Mouse (Mus musculus): ENCODE measurements around the gene Trim9.
A peak's percentile ranks its signal among the peaks of the same experiment; 100 is the strongest.

Gene Trim9

DNA sequence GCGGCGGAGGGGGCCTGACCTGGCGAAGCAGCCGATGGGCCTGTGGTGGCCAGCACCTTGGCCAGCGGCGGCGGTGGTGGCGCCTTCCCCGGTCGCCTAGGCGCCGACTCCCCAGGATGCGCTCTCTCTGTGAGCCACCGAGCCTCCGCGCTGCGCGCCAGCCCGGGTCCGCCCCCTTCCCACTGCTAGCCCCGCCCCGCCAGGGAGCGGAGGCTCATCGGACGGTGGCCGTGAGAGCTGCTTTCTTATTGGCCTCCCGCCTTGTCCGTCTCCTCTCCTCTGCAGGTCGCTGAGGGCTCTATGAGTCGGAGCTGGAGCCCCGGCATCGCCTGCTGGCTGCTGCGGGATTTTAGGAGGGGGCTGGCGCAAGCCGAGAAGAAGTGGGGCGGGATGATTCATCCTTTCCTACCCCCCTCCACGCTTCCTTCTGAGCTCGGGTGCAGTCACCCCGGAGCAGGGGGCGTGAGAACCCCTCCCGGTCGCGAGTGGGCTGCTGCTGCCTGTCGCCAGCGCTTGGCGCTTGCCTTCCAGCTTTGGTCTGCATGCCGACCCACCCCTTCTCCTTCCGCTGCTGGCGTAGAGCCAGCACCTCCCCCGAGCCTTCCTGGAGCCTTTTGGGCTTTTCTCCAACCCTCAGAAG is at the start of gene Trim9:
Trim9 (minus strand) TSS at position 413 of the 640 bp plus-strand sequence.
- peak; percentile 99 for DNase-seq (ENCODE audit: low read depth, low spot score)

DNA sequence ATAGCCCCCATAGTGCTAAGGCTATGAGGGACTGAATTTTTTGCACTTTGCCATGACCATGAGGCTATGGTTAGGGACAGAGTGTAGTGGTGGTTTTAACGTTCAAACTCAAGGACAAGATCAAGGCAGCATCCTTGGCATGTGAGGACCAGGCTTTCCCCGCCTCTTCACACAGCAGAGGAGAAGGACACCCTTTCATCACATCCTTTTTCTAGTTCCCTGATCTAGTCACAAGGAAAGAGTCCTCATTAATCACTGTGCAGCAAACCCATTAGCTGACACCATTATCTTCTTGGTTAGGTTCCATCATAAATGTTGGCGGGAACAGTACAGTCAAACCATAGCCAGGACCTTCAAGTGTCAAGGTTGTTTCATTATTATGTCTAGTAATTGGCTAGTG is 47.6 kb upstream of the Trim9 start:
- no peak for DNase-seq (ENCODE audit: low read depth, low spot score)

- no peak for DNase-seq (ENCODE audit: low read depth, low spot score)
Observed at GRCm38 (mm10) chr12:70391236-70391635, 43.8 kb upstream of the Trim9 start.

DNA sequence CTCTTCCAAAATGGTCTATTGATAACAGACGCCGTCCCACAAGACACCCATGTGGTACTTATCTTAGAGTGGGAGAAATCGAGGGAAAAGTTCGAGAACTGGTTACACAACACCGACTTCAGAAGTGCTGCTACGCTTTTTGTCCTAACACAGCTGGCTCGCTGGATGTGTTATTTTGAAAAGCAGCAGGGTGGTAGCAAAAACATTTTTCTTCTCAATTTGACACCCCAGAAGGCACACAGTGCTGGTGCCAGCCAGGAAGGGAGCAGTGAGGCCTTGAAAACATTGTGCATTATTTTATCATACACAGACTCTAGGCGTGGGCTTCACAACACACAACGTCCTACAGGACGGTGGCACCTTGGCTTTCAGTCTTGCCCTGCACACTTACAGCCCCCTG is 27.6 kb upstream of the Trim9 start:
- DNase-seq (ENCODE audit: low read depth, low spot score): no peak

DNA sequence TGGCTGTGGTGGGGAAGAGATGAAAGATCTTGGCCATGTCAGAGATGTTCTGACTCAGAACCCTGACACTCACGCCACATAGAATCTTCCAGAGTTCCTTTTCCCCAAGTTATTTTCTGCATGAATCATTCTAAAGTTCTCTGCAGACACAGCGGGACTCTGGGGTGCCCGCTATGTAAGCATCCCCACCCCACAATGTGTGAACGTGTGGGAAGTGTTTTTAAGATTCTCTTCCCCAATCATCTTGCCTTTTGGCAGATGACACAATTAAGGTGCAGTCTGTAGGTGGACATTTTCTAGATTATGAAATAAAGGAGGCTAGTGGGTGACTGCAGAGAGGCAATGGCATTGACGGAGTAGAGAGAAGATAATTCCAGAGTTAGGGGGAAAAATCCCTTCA is 25.5 kb upstream of the Trim9 start:
- DNase-seq (ENCODE audit: low read depth, low spot score): no peak

- no peak for DNase-seq (ENCODE audit: low read depth, low spot score)
Observed at GRCm38 (mm10) chr12:70369348-70369747, 21.9 kb upstream of the Trim9 start.

DNA sequence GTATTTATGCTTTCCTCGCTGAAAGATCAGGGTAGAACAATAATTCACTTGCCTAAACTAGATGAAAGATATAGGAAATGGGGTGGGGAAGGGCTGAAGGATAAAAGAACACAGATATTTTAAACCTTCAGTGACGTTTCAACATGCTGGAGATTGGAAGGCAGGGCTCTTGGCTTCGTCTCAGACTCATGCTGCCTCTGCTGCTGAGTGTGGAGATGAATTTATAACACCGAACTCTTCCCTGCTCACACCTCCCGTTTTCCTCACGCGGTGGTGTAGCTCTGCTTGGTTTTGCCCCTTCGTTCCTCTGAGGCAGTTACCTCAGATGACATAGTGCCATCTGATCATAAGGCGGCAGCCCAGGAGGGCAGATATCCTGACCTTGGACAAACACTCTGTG is 21.4 kb upstream of the Trim9 start:
- no peak for DNase-seq (ENCODE audit: low read depth, low spot score)

DNA sequence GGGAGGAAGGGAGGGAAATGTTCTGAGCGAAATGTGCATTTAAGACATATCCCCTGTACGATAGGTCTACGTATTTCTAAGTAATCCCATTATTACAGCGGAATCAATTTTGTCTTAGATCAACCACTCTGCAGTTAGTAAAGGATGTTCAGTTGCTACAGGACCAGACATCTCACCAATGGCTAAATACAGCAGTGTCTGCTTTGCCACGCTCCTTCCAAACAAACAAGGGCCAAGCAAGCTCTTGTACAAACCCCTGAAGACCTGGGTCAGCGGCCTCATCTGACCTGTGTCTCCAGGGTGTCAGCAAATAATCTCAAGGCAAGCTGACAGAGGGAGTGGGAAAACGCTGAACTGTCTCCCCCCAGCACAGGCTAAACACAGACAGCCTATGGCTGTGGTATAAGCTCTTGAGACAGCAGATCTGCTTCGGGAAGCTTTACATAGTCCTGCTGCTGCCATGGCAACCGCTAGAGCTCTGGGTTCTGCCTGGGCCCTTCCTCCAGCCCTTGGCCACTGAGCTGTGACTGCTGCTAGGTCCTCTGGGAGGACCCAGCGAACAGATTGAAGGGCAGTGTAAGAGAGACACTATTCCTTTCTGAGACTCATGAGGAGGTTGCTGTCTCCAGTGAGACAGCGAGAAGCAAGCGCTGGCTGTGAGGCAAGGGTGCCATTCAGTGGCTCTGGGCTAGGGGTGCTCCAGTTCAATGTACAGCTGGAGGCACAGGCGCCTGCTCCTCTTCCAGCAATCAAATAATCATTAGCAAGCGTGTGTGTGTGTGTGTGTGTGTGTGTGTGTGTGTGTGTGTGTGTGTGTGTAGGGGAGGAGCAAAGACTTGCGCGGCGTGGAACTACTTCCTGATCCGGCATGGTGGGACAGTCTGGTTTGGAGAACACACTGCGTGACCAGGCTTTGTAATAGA is 20.2 kb upstream of the Trim9 start:
- peak; percentile 86 for DNase-seq (ENCODE audit: low read depth, low spot score)

GRCm38 (mm10) chr12:70363016-70363415 is 15.6 kb upstream of the Trim9 start:
- no peak for DNase-seq (ENCODE audit: low read depth, low spot score)

GRCm38 (mm10) chr12:70360276-70360675 is 12.9 kb upstream of the Trim9 start:
- peak; percentile 26 for DNase-seq (ENCODE audit: low read depth, low spot score)

- peak; percentile 13 for DNase-seq (ENCODE audit: low read depth, low spot score)
Observed at GRCm38 (mm10) chr12:70359443-70359842, 12.0 kb upstream of the Trim9 start.

DNA sequence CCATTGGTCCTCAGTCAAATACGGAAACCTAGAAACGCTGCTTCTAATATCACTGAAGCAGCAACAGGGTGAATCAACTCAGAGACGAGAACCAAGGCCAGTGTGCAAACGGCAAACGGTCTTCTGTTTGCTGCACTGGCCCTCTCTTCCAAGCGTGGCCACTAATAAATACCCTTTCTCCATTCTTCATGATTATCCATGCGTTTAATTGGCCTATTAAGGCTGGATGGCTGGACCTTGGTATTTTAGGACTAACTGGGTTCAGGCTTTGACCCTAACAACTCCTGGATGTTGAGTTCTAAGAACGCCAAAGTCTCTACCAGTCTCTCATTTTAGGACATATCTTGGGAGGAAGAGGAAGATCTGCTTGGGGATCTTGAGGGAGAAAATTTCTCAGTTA is 7.5 kb upstream of the Trim9 start:
- no peak for DNase-seq (ENCODE audit: low read depth, low spot score)

DNA sequence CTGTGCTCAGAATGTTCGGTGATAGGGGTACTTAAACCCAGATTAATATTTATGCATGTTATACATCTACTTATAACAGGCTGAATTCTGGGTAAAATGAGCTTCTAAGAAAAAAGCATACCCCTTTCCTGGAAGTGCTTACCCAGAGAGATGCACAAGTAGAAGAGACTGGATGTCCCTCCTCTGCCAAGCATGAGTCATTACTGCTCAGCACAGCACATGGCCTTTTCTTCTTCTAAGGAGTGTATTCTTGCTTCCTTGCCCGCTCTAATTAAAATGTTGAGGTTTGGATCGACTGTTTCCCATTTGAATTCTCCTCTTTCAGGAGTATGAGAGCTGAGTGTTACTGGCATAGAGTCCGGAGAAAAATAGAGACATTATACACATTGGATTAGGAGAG is 3.1 kb upstream of the Trim9 start:
- DNase-seq (ENCODE audit: low read depth, low spot score): no peak

DNA sequence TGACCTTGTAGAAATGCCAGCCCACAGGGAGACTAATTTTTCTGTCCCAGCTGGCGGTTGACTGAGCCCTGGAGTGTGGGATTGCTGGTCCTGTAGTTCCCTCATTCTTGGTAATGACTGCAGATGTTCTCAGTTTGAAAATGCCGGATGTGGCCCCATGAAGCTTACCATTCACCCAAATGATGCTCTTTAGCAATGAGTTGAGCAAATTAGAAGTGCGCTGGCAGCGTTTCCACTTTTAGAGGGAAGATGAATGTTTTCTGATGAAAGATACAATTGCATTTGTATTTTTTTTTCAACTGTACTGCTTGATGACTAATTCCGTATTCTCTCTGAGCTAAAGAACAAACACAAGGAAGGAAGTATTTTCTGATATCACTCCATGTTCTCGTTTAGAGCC is 2.4 kb upstream of the Trim9 start:
- no peak for DNase-seq (ENCODE audit: low read depth, low spot score)

DNA sequence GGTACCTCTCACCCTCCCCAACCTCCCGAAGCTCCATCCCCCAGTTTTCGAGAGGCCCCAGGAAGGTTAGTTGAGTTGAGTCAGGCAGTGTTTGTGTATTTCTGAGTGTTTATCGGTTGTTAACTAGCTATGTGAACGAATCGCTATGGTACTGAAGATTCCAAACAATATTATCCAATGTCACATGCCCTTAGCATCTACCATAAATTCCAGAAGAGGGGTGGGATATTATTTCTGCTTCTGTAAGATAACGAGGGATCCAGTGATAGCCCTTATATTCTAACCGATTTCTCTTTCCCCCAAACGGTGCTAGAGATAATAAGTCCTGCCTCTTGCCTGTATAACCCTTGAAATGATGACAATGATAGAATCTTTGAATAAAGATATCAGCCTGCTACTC is 612 bp upstream of the Trim9 start:
- no peak for DNase-seq (ENCODE audit: low read depth, low spot score)

- DNase-seq (ENCODE audit: low read depth, low spot score): peak; percentile 74
Observed at GRCm38 (mm10) chr12:70346139-70347026, 1.0 kb downstream of the Trim9 start.

- no peak for DNase-seq (ENCODE audit: low read depth, low spot score)
Observed at GRCm38 (mm10) chr12:70345531-70346138, 1.8 kb downstream of the Trim9 start.

DNA sequence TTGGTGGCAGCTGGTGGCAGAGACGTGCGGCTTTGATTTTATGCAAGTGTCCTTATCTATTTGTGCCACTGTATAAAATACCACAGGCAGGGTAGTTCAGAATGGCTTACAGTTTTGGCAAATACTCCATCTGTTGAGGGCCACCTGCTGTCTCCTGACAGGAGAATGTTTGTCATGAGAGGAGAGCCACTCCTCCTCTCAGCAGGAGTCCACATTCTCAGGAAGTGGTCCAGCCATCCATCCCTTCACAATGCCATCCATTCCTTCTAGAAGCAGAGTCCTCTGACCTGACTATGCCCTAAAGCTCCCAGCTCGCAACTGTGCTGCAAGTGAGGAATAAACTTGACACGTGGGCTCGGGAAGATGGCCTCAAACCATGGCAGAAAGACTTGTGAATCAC is 12.2 kb downstream of the Trim9 start:
- peak; percentile 82 for DNase-seq (ENCODE audit: low read depth, low spot score)

GRCm38 (mm10) chr12:70333253-70333805 is 14.1 kb downstream of the Trim9 start:
- peak; percentile 17 for DNase-seq (ENCODE audit: low read depth, low spot score)

DNA sequence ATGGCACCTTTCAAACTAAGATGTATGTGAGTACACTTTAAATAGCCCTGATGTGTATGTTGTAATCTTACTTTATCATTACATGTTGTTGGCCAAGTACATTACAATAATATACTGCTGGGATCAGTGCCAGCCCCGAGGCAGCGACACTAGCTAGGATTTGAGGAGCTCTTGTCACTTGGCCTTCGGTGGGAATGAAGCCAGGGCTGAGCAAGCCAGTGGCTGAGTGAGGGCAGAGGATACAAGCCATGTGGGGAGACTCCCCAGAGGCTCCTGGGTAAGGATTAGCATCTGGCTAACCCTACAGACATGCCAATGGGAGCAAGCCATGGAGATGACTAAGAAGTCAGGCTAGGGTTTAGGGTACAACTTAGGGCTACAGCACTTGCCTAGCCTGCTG is 18.4 kb downstream of the Trim9 start:
- DNase-seq (ENCODE audit: low read depth, low spot score): no peak

DNA sequence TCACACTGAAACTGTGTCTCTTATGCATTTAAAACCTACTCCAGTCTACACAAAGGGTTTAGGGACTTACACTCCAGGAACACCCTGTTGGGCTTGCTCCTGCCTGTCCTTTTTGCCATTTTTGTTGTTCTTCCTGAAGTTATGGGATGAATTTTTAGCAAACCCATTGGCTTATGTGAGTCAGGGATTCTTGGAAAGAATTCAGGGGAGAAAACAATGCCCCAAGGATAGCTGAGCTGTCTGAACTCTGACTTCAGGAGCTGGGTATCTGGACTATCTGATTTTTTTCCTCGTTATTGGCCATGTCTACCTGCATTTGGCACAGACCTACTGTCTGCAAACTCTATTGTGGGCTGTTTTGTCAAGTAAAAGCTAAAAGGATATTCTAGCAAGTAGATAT is 20.5 kb downstream of the Trim9 start:
- DNase-seq (ENCODE audit: low read depth, low spot score): no peak

Measured in ZHBTc4 (cell line).